Mouse (Mus musculus) kidney, adult 2 months (tissue): ENCODE data around the gene Ndufs3.

Experiments
- CTCF ChIP-seq: fragments of 200-500 bp; conservative IDR thresholded peaks from 2 replicates; pipeline ENCODE4 v1.5.1; 2011; ENCODE audit warnings: low read depth, mild to moderate bottlenecking, control low read depth, low read length, moderate library complexity, mixed read lengths; ENCODE audit not compliant: insufficient read depth, insufficient read length
- POLR2A ChIP-seq: fragments of 200-500 bp; IDR thresholded peaks from one replicate; pipeline ENCODE4 v1.6.1; 2011; ENCODE audit warnings: low read depth, low read length, control low read depth

DNA sequence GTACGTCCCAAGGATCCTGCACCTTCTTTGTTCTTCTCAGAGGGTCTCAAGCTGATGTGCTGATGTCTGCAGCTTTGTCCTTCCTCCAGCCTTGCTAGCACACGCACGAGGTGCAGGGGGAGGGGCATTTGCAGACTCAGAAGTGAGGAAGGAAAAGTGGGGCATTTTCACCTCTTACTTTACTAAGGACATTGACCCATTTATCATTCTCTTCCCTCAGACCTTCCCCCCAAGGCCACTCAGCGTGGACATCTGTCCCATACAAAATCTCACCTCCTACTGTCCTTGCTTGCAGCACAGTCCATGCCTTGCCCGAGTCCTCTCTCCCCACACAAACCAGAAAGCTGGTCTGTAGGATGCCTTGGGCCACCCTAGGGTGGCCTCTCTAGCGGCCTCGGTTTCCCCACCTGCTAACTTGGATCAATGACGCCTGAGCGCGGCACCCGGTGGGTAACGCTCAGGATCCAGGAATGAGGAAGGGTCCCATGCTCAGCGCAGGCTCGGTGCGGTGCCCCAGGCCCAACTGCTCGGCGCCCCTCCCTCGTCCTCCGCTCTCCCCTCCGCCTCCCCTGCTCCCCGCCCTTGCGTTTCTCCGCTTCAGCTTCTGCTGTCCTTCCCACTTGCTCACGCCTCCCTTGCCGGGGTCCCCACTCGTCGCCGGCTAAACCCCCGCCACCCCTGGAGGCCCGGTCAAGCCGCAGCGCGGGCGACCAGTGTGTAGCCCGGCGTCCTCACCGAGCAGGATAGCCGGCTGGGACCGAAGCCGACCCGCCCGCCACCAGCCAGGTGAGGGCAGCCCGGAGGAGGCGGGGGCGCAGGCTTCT lies 19.2 kb downstream of the Ndufs3 start, which contains the start of gene C1qtnf4:
- no peak for TF ChIP-seq POLR2A
- TF ChIP-seq CTCF: no peak
